Mouse (Mus musculus) cortical plate, adult 2 months (tissue): ENCODE data around the gene Mknk1.

Experiments
- CTCF ChIP-seq: fragments of 200-500 bp; IDR thresholded peaks from 2 replicates; pipeline ENCODE4 v1.5.1; 2011; ENCODE audit warnings: mild to moderate bottlenecking, control low read depth, low read length; ENCODE audit not compliant: insufficient read depth; ENCODE audit errors: extremely low read depth
- POLR2A ChIP-seq: fragments of 200-500 bp; IDR thresholded peaks from 2 replicates; pipeline ENCODE4 v1.6.1; 2011; ENCODE audit warnings: mild to moderate bottlenecking, low read length, control low read depth; ENCODE audit not compliant: insufficient read depth; ENCODE audit errors: extremely low read depth

GRCm38 (mm10) chr4:115878828-115879227 is 39.8 kb downstream of the Mknk1 start:
- TF ChIP-seq CTCF (no peak), POLR2A (no peak)
